Mouse (Mus musculus) bone marrow, adult 2 months (tissue): ENCODE data around the gene Izumo1r. TPM values are rescaled to one million over a fixed set of nuclear protein-coding genes. Genes with fewer than 3 reads are reported as not detected.
A peak's percentile ranks its signal among the peaks of the same experiment; 100 is the strongest.

Source experiments
- H3K27ac ChIP-seq: fragments of 200-500 bp; 2 replicates; pipeline ENCODE4 v1.5.1; 2012; ENCODE audit warnings: low read depth, mild to moderate bottlenecking, control low read depth, inconsistent platforms, low read length; ENCODE audit not compliant: control insufficient read depth, poor library complexity, insufficient read depth
- H3K4me1 ChIP-seq: fragments of 200-500 bp; 2 replicates; pipeline ENCODE4 v1.6.1; 2011; ENCODE audit warnings: low read length; ENCODE audit not compliant: control insufficient read depth, insufficient read depth
- H3K4me3 ChIP-seq: fragments of 200-500 bp; replicated peaks from 2 replicates; pipeline ENCODE3; 2011; ENCODE audit warnings: mild to moderate bottlenecking, low read depth, low read length, control low read depth; ENCODE audit not compliant: control insufficient read depth
- CTCF ChIP-seq: fragments of 200-500 bp; IDR thresholded peaks from 2 replicates; pipeline ENCODE4 v1.5.1; 2011; ENCODE audit warnings: low read length, control low read depth; ENCODE audit not compliant: control insufficient read depth, insufficient read depth
- POLR2A ChIP-seq: fragments of 200-500 bp; IDR thresholded peaks from 2 replicates; pipeline ENCODE4 v1.6.1; 2011; ENCODE audit warnings: low read depth, mild to moderate bottlenecking, control low read depth, low read length, borderline replicate concordance; ENCODE audit not compliant: control insufficient read depth
- whole genome bisulfite sequencing: fragments of 180-500 bp; shearing (Covaris S2); methylation state at CpG from one replicate; pipeline ENCODE4 v1.1.7; 2018; 5-methylcytosine and 5-hydroxymethylcytosine counted together
- polyA plus RNA-seq: library from polyadenylated mRNA; stranded (reverse); fragments of >200 nt; gene quantifications from 2 replicates; pipeline ENCODE4 v1.2.4, GENCODE M21; 2011; ENCODE audit warnings: low replicate concordance; ENCODE audit not compliant: missing spikeins, insufficient read depth, insufficient read length

Gene Izumo1r
- polyA plus RNA-seq, 1 experiment = 1.2 TPM

- H3K4me3 ChIP-seq = no peak overlapping the region
- no peaks in the 10 kb centered on the region for H3K4me1 ChIP-seq
- WGBS = 46% methylated on average over 4 of the region's 4 CpGs
- H3K27ac ChIP-seq = no peak overlapping the region
- TF ChIP-seq POLR2A (no peak), CTCF (no peak)
Measured at GRCm38 (mm10) chr9:14856922-14857654, 46.7 kb downstream of the Izumo1r start.

- no peak overlapping the region for H3K4me3 ChIP-seq
- TF ChIP-seq CTCF = no peak
- TF ChIP-seq POLR2A = no peak
Measured at GRCm38 (mm10) chr9:14854585-14854984, 49.2 kb downstream of the Izumo1r start.

GRCm38 (mm10) chr9:14848267-14848935 is 55.3 kb downstream of the Izumo1r start:
- Histone ChIP-seq H3K4me3 (no peak overlapping the region), H3K27ac (no peak overlapping the region), H3K4me1 (no peaks in the 10 kb centered on the region)
- TF ChIP-seq CTCF = no peak
- TF ChIP-seq POLR2A = no peak
- WGBS = 53% methylated on average over 1 of the region's 1 CpGs

More at GRCm38 (mm10) chr9:14854585-14854984, 49.2 kb downstream of the Izumo1r start:
- Histone ChIP-seq H3K4me1 (no peaks in the 10 kb centered on the region), H3K27ac (no peak overlapping the region)
- WGBS = 73% methylated on average over 4 of the region's 4 CpGs

- Histone ChIP-seq H3K4me3 (no peak overlapping the region), H3K4me1 (no peaks in the 10 kb centered on the region), H3K27ac (no peak overlapping the region)
- TF ChIP-seq POLR2A = no peak
- TF ChIP-seq CTCF = peak; percentile 77
- WGBS = 60% methylated on average over 5 of the region's 5 CpGs
Measured at GRCm38 (mm10) chr9:14846428-14846827, 57.3 kb downstream of the Izumo1r start.

GRCm38 (mm10) chr9:14843901-14844300 is 59.8 kb downstream of the Izumo1r start:
- no peak overlapping the region for H3K4me3 ChIP-seq
- 82% methylated on average over 3 of the region's 3 CpGs for WGBS
- no peaks in the 10 kb centered on the region for H3K4me1 ChIP-seq
- H3K27ac ChIP-seq = no peak overlapping the region
- no peak for TF ChIP-seq POLR2A

GRCm38 (mm10) chr9:14843311-14843857 is 60.4 kb downstream of the Izumo1r start:
- Histone ChIP-seq H3K4me3 (no peak overlapping the region), H3K4me1 (no peaks in the 10 kb centered on the region), H3K27ac (no peak overlapping the region)
- 81% methylated on average over 6 of the region's 6 CpGs for WGBS
- TF ChIP-seq CTCF (no peak), POLR2A (no peak)

- TF ChIP-seq CTCF = no peak
Measured at GRCm38 (mm10) chr9:14841878-14842761, 61.6 kb downstream of the Izumo1r start.

GRCm38 (mm10) chr9:14839970-14840369 is 63.8 kb downstream of the Izumo1r start:
- TF ChIP-seq CTCF (no peak), POLR2A (no peak)
- no peak overlapping the region for H3K4me3 ChIP-seq
- H3K27ac ChIP-seq = no peak overlapping the region
- H3K4me1 ChIP-seq = peaks cover 1% of the 10 kb centered on the region; the same call in 1 of the 2 replicates
- WGBS = 82% methylated on average over 5 of the region's 5 CpGs

More at GRCm38 (mm10) chr9:14841878-14842761, 61.6 kb downstream of the Izumo1r start:
- Histone ChIP-seq H3K4me1 (no peaks in the 10 kb centered on the region), H3K27ac (no peak overlapping the region), H3K4me3 (no peak overlapping the region)
- 74% methylated on average over 10 of the region's 10 CpGs for WGBS
